Mouse (Mus musculus) olfactory bulb, adult 2 months (tissue): ENCODE measurements around the gene Id1. TPM values are rescaled to one million over a fixed set of nuclear protein-coding genes. Genes with fewer than 3 reads are reported as not detected.

ENCODE experiments used
- H3K27ac ChIP-seq: fragments of 200-500 bp; 2 replicates; pipeline ENCODE4 v1.5.1; 2012; ENCODE audit warnings: low read depth, low read length; ENCODE audit not compliant: insufficient read depth
- H3K4me1 ChIP-seq: fragments of 200-500 bp; 2 replicates; pipeline ENCODE4 v1.6.1; 2012; ENCODE audit warnings: low read length; ENCODE audit not compliant: control insufficient read depth, insufficient read depth
- H3K4me3 ChIP-seq: fragments of 200-500 bp; 2 replicates; pipeline ENCODE4 v1.5.1; 2012; ENCODE audit warnings: mild to moderate bottlenecking, low read depth, low read length, moderate library complexity; ENCODE audit not compliant: insufficient read depth
- CTCF ChIP-seq: fragments of 200-500 bp; IDR thresholded peaks from 2 replicates; pipeline ENCODE4 v1.5.1; 2012; ENCODE audit warnings: low read depth, mild to moderate bottlenecking, low read length, moderate library complexity; ENCODE audit not compliant: insufficient read depth
- POLR2A ChIP-seq: fragments of 200-500 bp; IDR thresholded peaks from 2 replicates; pipeline ENCODE4 v1.6.1; 2012; ENCODE audit warnings: mild to moderate bottlenecking, low read depth, low read length, moderate library complexity; ENCODE audit not compliant: insufficient read depth
- WGBS: fragments of 180-500 bp; shearing (Covaris S2); methylation state at CpG from one replicate; pipeline ENCODE4 v1.1.7; 2018; 5-methylcytosine and 5-hydroxymethylcytosine counted together
- polyA plus RNA-seq: library from polyadenylated mRNA; stranded (reverse); fragments of >200 nt; gene quantifications from 2 replicates; pipeline ENCODE4 v1.2.4, GENCODE M21; 2012; ENCODE audit warnings: low replicate concordance; ENCODE audit not compliant: missing spikeins, insufficient read depth, insufficient read length

Gene Id1
- polyA plus RNA-seq, 1 experiment: not detected

DNA sequence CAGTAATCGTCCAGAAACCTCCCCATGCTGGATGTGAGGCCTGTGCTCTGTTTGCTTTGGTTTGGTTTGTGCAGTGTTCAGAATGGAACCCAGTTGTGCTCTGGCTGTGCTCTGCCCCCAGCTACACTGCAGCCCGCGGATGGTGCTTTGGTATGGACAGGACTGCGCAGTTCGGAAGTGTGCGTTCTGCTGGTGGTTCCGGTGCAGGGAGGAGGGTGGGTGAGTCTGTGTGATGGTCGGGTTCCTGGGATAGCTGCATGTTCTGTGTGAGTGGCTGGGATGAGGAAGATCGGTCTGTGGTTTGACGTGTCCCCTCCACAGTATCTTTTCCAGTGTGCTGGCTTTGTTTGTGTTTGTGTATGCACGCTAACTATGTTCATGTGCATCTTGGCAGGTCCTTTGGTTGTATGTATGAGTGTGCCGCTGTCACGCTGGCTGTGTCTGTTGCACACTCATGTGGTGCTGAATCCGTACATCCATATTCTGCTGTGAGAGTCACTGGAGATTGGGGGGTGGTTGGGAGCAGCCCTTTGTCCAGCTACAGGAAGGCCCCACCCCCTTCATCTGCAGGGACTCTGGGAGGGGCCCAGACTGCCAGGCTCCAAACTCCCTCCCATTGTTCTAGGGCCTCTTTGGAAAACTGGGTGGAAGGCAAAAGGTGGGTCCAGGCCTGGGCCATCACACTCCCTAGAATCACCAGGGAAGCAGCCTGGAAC is 8.1 kb upstream of the Id1 start:
- H3K4me1 ChIP-seq: peaks cover 9% of the 10 kb centered on the region; the same call in 1 of the 2 replicates
- no peak for TF ChIP-seq POLR2A
- TF ChIP-seq CTCF: no peak
- 89% methylated on average over 14 of the region's 14 CpGs for WGBS
- peak overlapping the region; percentile 45; the same call in 1 of the 2 replicates for H3K27ac ChIP-seq
- H3K4me3 ChIP-seq: no peak overlapping the region

DNA sequence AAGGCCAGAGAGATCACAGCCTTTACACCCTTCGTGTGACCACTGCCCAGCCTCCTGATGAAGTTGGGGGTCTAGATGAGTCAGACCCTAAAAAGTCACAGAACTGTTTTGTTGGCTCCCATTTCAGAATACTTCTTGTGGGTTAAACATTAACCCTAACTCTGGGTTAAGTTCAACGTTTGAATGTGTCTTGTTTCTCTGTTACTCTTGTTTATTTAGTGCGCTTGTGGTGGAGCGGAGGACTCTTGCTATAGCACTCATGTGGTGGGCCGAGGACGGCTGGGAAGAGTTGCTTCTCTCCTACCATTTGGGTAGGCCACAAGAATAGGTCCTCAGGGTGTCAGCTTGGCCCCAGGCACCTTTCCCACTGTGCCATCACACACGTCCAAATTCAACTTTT is 7.5 kb upstream of the Id1 start:
- TF ChIP-seq CTCF (no peak), POLR2A (no peak)
- 0 out of 2 replicates have a peak overlapping the region, but pooled peaks have one; percentile 28 for H3K27ac ChIP-seq
- 89% methylated on average over 7 of the region's 7 CpGs for WGBS

DNA sequence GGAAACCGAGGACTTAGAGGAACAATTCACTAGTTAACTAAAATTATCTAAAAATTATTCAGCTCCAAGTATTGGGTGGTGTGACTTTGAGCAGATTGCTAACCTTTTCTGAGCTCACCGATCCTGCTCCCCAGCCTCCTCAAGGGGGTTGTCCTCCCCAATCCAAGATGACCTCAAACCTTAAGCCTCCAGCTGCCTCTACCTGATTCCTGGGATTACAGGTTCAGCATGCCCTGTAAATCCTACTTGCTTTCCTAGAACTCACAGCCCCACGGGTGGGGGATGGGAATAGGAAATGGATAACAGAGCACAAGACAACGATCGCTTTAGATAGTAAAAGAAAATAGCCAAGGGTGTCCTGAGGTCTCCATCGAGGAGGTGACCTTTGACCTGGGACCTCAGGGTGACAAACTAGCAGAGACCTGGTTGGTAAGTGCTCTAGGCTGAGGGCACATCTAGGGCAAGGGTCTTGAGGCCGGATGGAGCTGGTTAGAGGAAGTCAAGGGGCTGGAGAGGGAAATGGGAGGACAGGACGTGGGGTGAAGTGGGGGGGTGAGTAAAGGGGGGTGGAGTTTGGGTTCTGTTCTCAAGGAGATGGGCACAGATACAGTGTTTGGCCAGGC is 6.9 kb upstream of the Id1 start:
- TF ChIP-seq POLR2A (no peak), CTCF (no peak)
- H3K4me3 ChIP-seq: no peak overlapping the region
- 77% methylated on average over 8 of the region's 8 CpGs for WGBS
- 0 out of 2 replicates have a peak, but pooled peaks cover 4% of the 10 kb centered on the region for H3K4me1 ChIP-seq
- no peak overlapping the region for H3K27ac ChIP-seq

More for the DNA sequence above, 7.5 kb upstream of the Id1 start:
- Histone ChIP-seq H3K4me1 (peaks cover 9% of the 10 kb centered on the region; the same call in 1 of the 2 replicates), H3K4me3 (no peak overlapping the region)

DNA sequence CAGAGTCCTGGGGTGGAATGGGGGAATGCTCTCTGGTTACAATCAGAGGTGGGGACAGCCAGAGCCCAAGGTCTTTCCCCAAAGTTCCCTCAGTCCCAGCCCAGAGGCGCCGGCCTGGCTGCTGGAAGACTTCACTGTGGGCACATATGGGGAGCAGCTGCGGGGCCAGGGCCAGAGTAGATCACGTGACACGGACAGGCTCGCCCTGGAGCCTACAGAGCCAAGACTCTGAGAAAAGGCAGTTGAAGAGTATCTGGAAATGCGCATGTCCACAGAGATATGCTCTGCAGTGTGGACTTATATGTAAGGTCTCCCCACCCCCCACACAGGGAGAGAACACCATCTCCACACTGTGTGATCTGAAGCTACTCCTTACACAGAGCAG is 6.4 kb upstream of the Id1 start:
- H3K4me3 ChIP-seq: no peak overlapping the region
- H3K27ac ChIP-seq: no peak overlapping the region
- WGBS: 78% methylated on average over 7 of the region's 7 CpGs
- H3K4me1 ChIP-seq: peaks cover 5% of the 10 kb centered on the region
- TF ChIP-seq POLR2A (no peak), CTCF (no peak)

DNA sequence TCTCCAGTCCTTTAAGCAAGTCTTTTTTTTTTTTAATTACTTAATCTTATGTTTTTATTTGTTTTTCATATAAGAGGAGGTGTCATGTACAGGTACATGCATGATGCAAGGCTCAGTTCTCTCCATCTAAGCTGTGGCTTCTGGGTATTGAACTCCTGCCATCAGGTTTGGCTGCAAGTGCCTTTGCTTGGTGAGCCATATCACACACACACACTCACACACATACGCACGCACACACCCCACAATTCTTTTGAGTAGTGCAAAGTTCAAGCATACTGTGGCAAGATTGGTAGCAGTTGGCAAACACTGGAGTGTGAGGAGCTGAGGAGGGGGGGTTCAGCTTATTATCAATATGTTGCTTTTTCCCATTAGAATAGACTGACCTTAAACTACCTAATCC is 2.9 kb upstream of the Id1 start:
- Histone ChIP-seq H3K4me3 (no peak overlapping the region), H3K27ac (no peak overlapping the region), H3K4me1 (peaks cover 27% of the 10 kb centered on the region)
- WGBS: 100% methylated on average over 2 of the region's 2 CpGs
- TF ChIP-seq CTCF (no peak), POLR2A (no peak)

DNA sequence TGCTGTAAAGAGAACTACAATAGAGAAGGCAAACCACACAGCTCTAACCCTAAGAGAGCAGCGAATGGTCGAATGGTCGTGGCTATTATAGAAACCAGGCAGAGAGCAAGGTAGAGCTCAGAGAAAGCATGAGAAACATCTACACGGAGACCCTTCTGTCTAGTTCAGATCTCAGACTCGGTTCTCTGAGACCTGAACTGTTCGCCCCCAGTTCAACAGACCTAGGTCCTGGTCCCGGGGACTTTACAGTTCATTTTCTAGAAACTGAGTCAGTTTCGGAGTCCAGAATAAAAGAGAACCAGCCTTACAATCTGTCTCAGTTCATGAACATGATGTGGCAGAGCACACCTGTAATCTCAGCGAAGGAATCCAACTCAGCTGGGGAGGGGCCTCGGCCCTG is 1.6 kb upstream of the Id1 start:
- 23% methylated on average over 10 of the region's 10 CpGs for WGBS
- no peak overlapping the region; the same call in 1 of the 2 replicates for H3K4me3 ChIP-seq
- no peak overlapping the region for H3K27ac ChIP-seq

DNA sequence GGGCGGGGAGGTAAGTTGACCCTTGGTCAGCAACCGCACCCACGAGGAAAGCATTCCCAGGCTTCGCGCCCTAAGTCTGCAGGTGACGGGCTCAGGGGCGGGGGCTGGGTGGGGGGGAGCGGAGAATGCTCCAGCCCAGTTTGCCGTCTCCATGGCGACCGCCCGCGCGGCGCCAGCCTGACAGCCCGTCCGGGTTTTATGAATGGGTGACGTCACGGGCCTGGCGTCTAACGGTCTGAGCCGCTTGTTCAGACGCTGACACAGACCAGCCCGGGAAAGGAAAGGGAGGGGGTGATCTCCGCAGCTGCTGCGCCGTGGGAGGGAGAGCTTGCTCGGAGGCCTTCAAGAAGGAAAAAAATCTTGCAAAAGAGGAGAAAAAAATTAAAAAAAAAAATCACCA is 1.1 kb upstream of the Id1 start:
- Histone ChIP-seq H3K4me1 (peaks cover 30% of the 10 kb centered on the region), H3K27ac (peak overlapping the region; percentile 7; the same call in 1 of the 2 replicates), H3K4me3 (0 out of 2 replicates have a peak overlapping the region, but pooled peaks have one; percentile 9)
- under 1% methylated on average over 26 of the region's 28 CpGs for WGBS
- TF ChIP-seq POLR2A: no peak
- no peak for TF ChIP-seq CTCF

More for the DNA sequence above, 1.6 kb upstream of the Id1 start:
- peaks cover 28% of the 10 kb centered on the region for H3K4me1 ChIP-seq
- TF ChIP-seq CTCF: no peak
- TF ChIP-seq POLR2A: no peak

DNA sequence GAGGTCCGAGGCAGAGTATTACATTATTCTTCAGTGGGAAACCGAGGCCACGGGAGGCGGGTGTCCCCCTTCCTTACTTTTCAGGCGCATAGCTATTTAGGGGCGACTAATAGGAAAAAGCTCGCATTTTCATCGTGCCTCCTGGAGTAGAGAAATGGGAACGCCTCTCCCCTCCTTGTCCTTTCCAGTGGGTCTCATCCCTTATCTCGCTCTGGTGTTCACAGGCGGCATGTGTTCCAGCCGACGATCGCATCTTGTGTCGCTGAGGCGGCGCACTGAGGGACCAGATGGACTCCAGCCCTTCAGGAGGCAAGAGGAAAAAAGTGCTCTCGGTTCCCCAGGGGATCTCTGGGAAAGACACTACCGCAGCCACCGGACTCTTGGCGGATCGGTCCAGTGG is 697 bp downstream of the Id1 start:
- H3K27ac ChIP-seq: peak overlapping the region; percentile 2; the same call in 1 of the 2 replicates

DNA sequence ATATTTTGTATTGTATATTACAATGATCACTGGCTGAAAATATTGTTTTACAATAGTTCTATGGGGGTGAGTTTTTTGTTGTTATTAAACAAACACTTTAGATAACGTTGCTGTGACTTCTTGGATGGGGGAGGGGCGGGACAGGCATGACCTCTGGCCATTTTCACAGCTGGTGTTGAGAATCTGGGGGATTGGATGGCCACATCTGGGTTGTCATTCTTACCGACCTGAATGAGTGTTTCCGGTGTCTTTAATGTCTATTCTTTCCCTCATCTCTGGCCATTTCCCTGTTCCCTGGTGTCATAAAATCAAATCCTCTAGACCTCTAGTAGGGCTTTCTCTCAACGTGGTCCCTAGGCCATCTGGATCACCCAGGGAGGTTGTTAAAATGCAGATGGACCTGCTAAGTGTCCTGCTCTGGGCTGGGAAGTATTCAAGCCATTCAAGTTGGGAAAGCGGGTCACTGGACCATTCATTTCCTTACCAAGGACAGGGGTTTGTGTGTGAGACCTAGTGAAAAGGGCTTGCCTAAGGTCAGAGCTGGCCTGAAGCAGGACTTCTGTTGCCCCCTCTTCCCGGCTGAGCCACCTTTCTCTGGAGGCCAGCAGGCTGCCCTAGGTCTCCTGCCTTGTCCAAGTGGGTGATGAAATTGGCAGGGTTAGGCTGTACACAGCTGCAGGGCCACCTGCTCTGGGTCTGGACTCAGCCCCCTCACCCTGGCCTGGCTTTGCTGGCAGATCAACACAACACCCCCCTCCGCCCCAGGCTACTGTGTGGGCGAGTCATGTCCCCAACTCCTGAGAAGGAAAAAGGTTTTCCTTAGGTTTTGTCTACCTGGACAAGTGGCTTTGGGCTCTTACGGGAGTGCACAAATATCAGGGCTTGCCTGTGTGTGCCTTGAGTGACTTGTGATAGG is 1.5 kb downstream of the Id1 start:
- TF ChIP-seq CTCF (no peak), POLR2A (no peak)
- Histone ChIP-seq H3K4me3 (peak overlapping the region; percentile 25), H3K27ac (peak overlapping the region; percentile 3; the same call in 1 of the 2 replicates), H3K4me1 (peaks cover 35% of the 10 kb centered on the region)
- WGBS: 59% methylated on average over 10 of the region's 10 CpGs

More for the DNA sequence above, 697 bp downstream of the Id1 start:
- peak overlapping the region; percentile 38 for H3K4me3 ChIP-seq
- peaks cover 35% of the 10 kb centered on the region for H3K4me1 ChIP-seq
- whole genome bisulfite sequencing: 6% methylated on average over 22 of the region's 22 CpGs
- TF ChIP-seq CTCF: no peak
- no peak for TF ChIP-seq POLR2A
